Mouse (Mus musculus) neural tube, embryonic 12.5 days (tissue): ENCODE results near the gene Htr1b. TPM values are rescaled to one million over a fixed set of nuclear protein-coding genes. Genes with fewer than 3 reads are reported as not detected.

Experiments
- polyA plus RNA-seq: library from polyadenylated mRNA; unstranded; fragments of >200 nt; fragmentation: Nextera tagmentation; extraction: Ambion mirVana; gene quantifications from 2 replicates; pipeline ENCODE4 v1.2.1, GENCODE M21; 2016

Htr1b gene
- polyA plus RNA-seq, 1 experiment from 2014 or later: 0.44 TPM

Other genes with a start within 250 kb of the Htr1b start
- gene Mei4, start 229.8 kb upstream of the Htr1b start, polyA plus RNA-seq: 0.42 and 0.66 TPM in 2 replicates